Mouse (Mus musculus) 416B (cell line): ENCODE data around the gene Sema6b.
"Not testable (repeated sequence)": the region's sequence is repeated elsewhere in the genome, so short reads cannot be mapped to it uniquely, and the experiment has no call there.

Source experiments
- DNase-seq: peaks from one replicate; pipeline ENCODE4 v3.0.0; 2011; ENCODE audit warnings: low read depth

Sema6b gene

DNA sequence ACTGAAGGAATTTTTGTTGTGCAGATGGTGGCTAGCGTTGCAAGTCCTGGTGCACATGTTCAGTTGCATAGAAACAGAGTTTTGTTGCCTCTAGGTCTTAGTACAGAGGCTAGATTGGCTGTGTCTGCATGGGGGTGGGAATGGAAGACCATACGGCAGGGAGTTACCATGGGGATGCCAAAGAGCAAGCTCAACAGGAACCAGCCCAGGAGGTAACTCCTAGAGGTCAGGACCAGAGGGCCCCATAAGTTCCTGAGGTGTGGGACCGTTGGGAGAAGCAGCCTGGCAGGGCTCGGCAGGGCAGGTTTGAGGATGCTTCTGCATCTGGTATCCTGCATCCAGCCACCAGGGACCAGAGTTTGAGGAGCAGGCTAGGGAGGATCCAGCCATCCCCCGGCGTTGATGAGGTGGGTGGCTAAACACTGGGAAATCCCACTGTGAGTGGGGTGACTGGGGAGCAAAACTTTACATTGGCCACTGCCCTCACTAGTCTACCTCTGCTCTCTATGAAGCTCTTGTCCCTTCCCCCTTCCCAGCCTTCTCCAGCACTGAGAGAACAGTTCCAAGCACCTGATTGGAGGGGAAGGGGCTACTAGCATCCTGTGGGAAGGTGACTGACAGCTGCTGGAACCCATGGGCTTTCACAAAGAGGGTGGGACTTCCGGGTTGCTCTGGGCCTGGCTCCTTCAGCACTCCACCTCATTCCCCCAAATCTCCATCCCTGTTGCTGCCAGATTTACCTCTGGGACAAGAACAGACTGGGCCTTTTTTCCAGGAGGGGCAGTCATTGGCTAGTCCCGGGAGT is 59.2 kb downstream of the Sema6b start:
- peak; percentile 81 for DNase-seq

DNA sequence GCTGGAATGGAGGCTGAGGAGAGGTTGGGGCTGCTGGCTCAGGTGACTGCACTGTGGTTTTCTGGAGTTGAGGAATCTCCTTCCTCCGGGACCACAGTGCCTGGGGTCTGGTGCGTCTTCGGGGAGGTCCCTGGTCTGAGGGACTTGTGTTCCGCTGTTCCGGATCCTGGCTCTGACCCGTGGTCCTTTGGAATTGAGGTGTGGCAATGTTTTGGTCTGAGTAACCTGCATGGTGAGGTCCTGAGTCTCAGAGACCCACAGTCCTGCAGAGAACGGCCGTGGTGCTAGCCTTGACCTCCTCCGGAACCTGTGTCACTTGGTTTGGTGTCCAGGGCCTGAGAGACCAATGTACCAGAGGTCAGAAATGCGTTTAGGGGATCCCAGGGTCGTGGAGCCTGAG is 60.2 kb downstream of the Sema6b start:
- no peak for DNase-seq

DNA sequence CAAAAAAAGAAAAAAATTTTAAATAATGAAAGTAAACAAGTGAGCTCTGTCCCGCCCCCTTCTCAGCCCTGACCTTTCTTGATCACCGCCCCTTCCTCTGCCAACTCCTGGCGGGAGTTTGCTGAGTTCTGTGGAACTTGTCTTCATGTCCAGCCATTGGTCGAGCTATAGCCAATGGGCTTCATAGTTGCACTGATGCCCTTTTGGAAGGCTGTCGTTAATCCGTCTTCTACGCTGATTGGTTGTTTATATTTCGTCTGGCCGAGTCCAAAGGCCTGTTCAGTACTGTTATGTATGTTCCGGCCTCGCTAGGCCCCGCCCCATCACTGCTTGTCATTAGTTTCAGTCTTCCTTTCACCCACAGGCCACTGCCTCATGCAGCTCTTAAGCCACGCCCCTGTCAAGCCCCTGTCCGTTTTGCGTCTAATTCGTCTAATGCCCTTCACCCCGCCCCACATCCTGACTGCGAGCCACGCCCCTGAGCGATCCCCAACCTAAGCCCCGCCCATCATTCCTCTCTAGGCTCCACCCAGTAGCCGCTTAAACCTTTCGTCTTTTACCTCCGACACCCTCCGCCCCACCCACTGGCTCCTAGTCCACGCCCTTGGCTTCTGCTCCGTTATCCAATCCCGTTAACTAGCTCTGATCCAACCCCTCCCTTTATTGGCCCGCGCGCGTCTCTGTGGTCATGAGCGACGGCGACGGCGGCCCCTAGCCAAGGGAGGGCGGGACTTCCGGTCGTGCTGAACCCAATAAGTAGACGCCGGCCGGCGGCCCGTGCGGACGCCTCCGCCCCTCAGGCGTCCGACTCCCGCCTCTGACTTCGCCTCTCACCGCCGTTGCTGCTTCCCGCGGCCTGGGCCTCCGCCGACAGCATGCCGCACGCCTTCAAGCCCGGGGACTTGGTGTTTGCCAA is 61.0 kb downstream of the Sema6b start, which contains the start of gene Hdgfl2:
Gene Hdgfl2 (plus strand): TSS at position 755 of the 916 bp plus-strand sequence.
- peak; percentile 100 for DNase-seq

DNA sequence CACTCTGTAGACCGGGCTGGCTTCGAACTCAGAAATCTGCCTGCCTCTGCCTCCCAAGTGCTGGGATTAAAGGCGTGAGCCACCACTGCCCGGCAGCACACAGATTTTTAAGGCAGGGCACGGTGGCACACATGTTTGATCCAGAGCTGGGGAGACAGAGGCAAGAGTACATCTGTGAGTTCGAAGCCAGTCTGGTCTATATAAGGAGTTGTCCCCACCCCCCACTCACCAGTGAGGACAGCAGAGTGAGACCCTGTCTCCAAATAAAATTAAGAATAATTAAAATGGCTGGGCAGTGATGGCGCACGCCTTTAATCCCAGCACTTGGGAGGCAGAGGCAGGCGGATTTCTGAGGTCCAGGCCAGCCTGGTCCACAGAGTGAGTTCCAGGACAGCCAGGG is 61.8 kb downstream of the Sema6b start:
- not testable (repeated sequence) for DNase-seq

DNA sequence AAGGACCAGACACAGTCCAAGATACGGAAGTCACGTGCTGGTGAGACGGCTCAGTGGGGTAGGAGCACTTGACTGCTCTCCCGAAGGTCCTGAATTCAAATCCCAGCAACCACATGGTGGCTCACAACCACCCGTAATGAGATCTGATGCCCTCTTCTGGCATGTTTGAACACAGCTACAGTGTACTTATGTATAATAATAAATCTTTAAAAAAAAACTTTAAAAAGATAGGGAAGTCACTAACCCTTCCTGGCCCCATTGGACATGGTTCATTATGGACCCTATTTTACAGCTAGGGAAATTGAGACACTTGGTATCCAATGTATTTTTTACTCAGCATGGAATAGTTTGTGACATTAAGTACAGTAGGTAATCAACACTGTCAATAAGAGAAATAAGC is 62.6 kb downstream of the Sema6b start:
- no peak for DNase-seq

DNA sequence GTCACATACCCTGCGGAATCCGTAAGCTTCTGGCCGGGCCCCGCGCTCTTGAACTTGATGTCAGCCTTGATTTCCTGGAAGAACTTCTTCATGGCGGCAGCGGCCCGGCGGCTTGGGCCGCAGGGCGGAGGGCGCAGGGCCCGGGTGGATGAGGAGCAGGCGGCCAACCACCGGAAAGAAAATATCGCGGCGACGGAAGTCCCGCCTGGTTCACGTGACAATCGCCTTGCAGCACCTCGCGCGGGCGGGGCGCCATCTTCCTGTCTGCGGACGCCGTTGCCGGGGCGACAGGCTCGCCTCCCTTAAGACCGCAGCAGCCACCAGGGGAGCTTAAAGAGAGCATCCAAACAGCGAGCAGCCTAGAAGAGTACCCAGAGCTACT is 65.3 kb downstream of the Sema6b start, which contains the start of gene Ubxn6:
Gene Ubxn6 (minus strand): TSS at position 202 of the 382 bp plus-strand sequence.
- peak; percentile 98 for DNase-seq

DNA sequence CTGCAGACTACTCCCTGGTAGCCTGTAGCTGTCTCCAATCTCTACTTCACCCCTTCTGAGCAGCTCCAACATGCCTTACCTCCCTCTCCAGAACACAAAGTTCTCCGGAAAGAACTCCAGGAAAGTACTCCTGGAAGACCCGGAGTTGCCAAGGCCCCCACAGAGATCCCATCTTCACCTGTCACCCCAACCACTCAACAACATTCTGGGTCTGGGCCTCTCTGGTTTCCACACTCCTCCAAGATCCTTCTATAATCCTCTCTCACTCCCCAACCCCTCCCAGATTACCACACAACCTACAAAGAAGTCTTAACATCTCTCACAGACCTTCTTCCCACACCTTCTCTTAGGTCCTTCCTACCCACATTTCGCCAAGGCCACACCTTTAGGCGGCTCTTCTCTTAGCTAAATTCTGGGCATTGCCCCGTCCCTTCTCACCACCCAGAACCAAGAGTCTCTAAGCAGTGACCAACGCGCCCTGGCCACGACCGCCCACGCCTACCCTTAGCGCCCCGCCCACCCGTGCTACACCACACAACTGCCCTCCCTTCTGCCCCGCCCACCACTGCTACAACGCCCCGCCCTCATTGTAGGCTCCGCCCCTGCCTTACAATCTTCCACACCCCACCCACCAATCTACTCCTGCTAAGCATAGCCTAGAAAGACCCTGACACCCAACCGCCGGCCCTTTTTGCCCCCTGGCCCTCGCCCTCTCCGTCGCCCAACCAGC is 65.9 kb downstream of the Sema6b start:
- DNase-seq = peak; percentile 94
